Mouse (Mus musculus) lung, embryonic 14.5 days (tissue): Measurements from ENCODE around the gene Myh7b. TPM values are rescaled to one million over a fixed set of nuclear protein-coding genes. Genes with fewer than 3 reads are reported as not detected.

Experiments
- ATAC-seq: fragments of 200-750 bp; cut with Nextera tagmentation; 2 replicates; pipeline ENCODE4 v1.8.0; 2017; ENCODE audit warnings: mild to moderate bottlenecking, moderate TSS enrichment, moderate library complexity; ENCODE audit not compliant: insufficient read depth
- DNase-seq: peaks from one replicate; pipeline ENCODE4 v3.0.0-alpha.2; 2015
- H3K27ac ChIP-seq: fragments of 300-500 bp; sonication (generic); 2 replicates; pipeline ENCODE4 v1.5.1; 2014; ENCODE audit warnings: low read depth, mild to moderate bottlenecking, moderate library complexity
- H3K27me3 ChIP-seq: fragments of 300-500 bp; sonication (generic); 2 replicates; pipeline ENCODE4 v1.6.1; 2014; ENCODE audit warnings: low read length, control low read depth; ENCODE audit not compliant: insufficient read depth
- H3K36me3 ChIP-seq: fragments of 300-500 bp; sonication (generic); 2 replicates; pipeline ENCODE4 v1.6.1; 2014; ENCODE audit warnings: control low read depth; ENCODE audit not compliant: insufficient read depth
- H3K4me1 ChIP-seq: fragments of 300-500 bp; sonication (generic); 2 replicates; pipeline ENCODE4 v1.6.1; 2014; ENCODE audit warnings: antibody characterized with exemption, control low read depth; ENCODE audit not compliant: insufficient read depth
- H3K4me2 ChIP-seq: fragments of 300-500 bp; sonication (generic); 2 replicates; pipeline ENCODE4 v1.6.1; 2014; ENCODE audit warnings: mild to moderate bottlenecking
- H3K4me3 ChIP-seq: fragments of 300-500 bp; sonication (generic); 2 replicates; pipeline ENCODE4 v1.5.1; 2014; ENCODE audit warnings: low read depth, low read length
- H3K9ac ChIP-seq: fragments of 300-500 bp; sonication (generic); 2 replicates; pipeline ENCODE4 v1.6.1; 2014
- H3K9me3 ChIP-seq: fragments of 300-500 bp; sonication (generic); 2 replicates; pipeline ENCODE4 v1.6.1; 2016; ENCODE audit warnings: low read depth, low read length, control low read depth
- CTCF ChIP-seq: IDR thresholded peaks from 2 replicates; pipeline ENCODE4 v1.5.1; 2016; ENCODE audit warnings: antibody characterized with exemption, low read depth
- WGBS: fragments of 180-500 bp; shearing (Covaris S2); extraction: QIAGEN DNeasy Blood & Tissue Kit; methylation state at CpG from one replicate; pipeline ENCODE4 v1.1.7; 2014; 5-methylcytosine and 5-hydroxymethylcytosine counted together
- polyA plus RNA-seq: library from polyadenylated mRNA; unstranded; fragments of >200 nt; fragmentation: Nextera tagmentation; extraction: Ambion mirVana; gene quantifications from 2 replicates; pipeline ENCODE4 v1.2.1, GENCODE M21; 2014

The Myh7b gene
- polyA plus RNA-seq, 1 experiment from 2014 or later, result 0.36 TPM

DNA sequence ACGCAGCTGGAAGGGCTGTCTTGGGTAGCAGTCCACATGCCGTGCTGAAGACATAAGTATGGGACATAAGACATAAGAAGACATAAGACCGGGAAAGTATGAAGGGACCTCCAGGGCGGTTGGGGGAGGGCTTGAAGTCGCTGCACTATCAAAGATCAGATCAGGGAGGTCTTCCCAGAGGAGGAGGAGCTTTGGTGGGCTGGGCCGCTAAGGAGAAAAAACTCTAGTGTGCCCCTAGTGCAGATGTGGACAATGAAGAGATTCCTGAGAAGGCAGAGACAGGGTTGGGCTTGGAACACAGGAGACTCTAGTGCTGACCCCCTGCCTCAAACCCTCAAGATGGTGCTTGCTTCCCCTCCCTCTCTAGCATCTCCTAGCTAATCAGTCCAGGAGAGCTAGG, 6.0 kb downstream of the Myh7b start:
- no peaks in the 10 kb centered on the region for H3K36me3 ChIP-seq
- H3K4me3 ChIP-seq, result no peak overlapping the region
- 0 out of 2 replicates have a peak, but pooled peaks cover 4% of the 10 kb centered on the region for H3K27me3 ChIP-seq
- H3K9me3 ChIP-seq, result no peaks in the 10 kb centered on the region
- no peak for DNase-seq
- no peak overlapping the region for H3K4me2 ChIP-seq
- no peak overlapping the region for H3K9ac ChIP-seq
- H3K27ac ChIP-seq, result no peak overlapping the region
- no peak for ATAC-seq
- H3K4me1 ChIP-seq, result peaks cover 4% of the 10 kb centered on the region; the same call in 1 of the 2 replicates
- TF ChIP-seq CTCF, result no peak
- WGBS, result 40% methylated on average over 6 of the region's 6 CpGs

- WGBS, result 13% methylated on average over 8 of the region's 8 CpGs
- Histone ChIP-seq H3K9ac (no peak overlapping the region), H3K4me2 (no peak overlapping the region), H3K4me3 (no peak overlapping the region), H3K27ac (no peak overlapping the region), H3K4me1 (no peaks in the 10 kb centered on the region), H3K36me3 (no peaks in the 10 kb centered on the region), H3K9me3 (no peaks in the 10 kb centered on the region), H3K27me3 (no peaks in the 10 kb centered on the region)
- DNase-seq (peak; percentile 86), ATAC-seq (peak; percentile 80)
- TF ChIP-seq CTCF, result peak; percentile 90
These were observed 8.8 kb downstream of the Myh7b start for GRCm38 (mm10) chr2:155619817-155620216.

DNA sequence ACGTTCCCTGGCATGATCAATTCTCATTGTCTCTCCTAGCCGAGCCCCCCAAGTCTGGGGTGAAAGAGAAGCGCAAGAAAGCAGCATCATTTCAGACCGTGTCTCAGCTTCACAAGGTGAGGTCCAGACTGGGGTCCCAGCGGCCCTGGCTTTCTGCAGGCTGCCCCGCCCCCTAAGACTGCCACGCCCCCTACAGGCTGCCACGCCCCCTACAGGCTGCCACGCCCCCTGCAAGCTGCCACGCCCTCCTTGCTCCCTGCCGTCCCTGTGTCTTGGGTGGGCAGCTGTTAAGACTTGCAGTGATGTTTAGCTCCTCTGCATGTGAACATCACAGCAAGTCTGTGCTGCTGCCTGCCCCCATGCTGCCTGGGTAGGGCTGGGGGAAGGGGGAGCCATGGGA, 11.6 kb downstream of the Myh7b start:
- no peak overlapping the region for H3K4me2 ChIP-seq
- TF ChIP-seq CTCF, result no peak
- H3K9ac ChIP-seq, result no peak overlapping the region
- no peaks in the 10 kb centered on the region for H3K9me3 ChIP-seq
- H3K4me3 ChIP-seq, result no peak overlapping the region
- no peaks in the 10 kb centered on the region for H3K36me3 ChIP-seq
- H3K4me1 ChIP-seq, result no peaks in the 10 kb centered on the region
- H3K27me3 ChIP-seq, result peaks cover 3% of the 10 kb centered on the region
- WGBS, result 30% methylated on average over 11 of the region's 11 CpGs
- DNase-seq (no peak), ATAC-seq (no peak)
- no peak overlapping the region for H3K27ac ChIP-seq

DNA sequence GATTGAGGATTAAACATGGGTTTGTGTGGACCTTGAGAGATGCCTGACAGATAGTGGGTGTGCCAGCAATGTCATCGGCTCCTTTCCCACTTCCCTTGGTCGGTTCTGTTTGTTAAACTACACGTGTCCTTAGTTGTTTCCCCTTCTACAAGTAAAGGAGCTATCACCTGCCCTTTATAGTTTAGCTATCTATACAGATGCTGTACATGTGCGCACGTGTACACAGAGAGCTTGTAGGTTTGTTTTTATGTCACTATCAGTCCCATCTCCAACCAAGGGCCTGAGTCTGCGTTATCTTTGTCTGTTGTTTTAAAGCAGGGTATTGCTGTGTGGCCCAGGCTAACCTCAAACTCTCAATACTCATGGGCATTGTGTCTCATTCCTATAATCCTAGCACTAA, 13.0 kb downstream of the Myh7b start:
- 83% methylated on average over 6 of the region's 6 CpGs for WGBS
- Histone ChIP-seq H3K36me3 (no peaks in the 10 kb centered on the region), H3K4me3 (no peak overlapping the region), H3K27me3 (peaks cover 17% of the 10 kb centered on the region), H3K4me1 (no peaks in the 10 kb centered on the region), H3K4me2 (no peak overlapping the region), H3K27ac (no peak overlapping the region), H3K9ac (no peak overlapping the region), H3K9me3 (no peaks in the 10 kb centered on the region)
- DNase-seq, result no peak
- ATAC-seq, result no peak
- TF ChIP-seq CTCF, result no peak

- Histone ChIP-seq H3K36me3 (no peaks in the 10 kb centered on the region), H3K27me3 (peaks cover 24% of the 10 kb centered on the region), H3K4me2 (no peak overlapping the region), H3K27ac (no peak overlapping the region), H3K9ac (no peak overlapping the region), H3K4me1 (no peaks in the 10 kb centered on the region), H3K9me3 (no peaks in the 10 kb centered on the region), H3K4me3 (no peak overlapping the region)
- DNase-seq (peak; percentile 76), ATAC-seq (no peak)
- TF ChIP-seq CTCF, result peak; percentile 72
- WGBS, result 34% methylated on average over 10 of the region's 10 CpGs
These were observed 13.7 kb downstream of the Myh7b start for GRCm38 (mm10) chr2:155624730-155625129.

GRCm38 (mm10) chr2:155626277-155626676, 15.3 kb downstream of the Myh7b start:
- WGBS, result 45% methylated on average over 15 of the region's 15 CpGs

GRCm38 (mm10) chr2:155627030-155627738, 16.2 kb downstream of the Myh7b start:
- peak; percentile 85 for DNase-seq

More at GRCm38 (mm10) chr2:155626277-155626676, 15.3 kb downstream of the Myh7b start:
- DNase-seq (no peak), ATAC-seq (no peak)
- Histone ChIP-seq H3K4me3 (no peak overlapping the region), H3K27me3 (peaks cover 40% of the 10 kb centered on the region), H3K27ac (no peak overlapping the region), H3K4me2 (no peak overlapping the region), H3K9me3 (no peaks in the 10 kb centered on the region), H3K4me1 (no peaks in the 10 kb centered on the region), H3K9ac (no peak overlapping the region), H3K36me3 (peaks cover 1% of the 10 kb centered on the region; the same call in 1 of the 2 replicates)
- no peak for TF ChIP-seq CTCF

More at GRCm38 (mm10) chr2:155627030-155627738, 16.2 kb downstream of the Myh7b start:
- no peaks in the 10 kb centered on the region for H3K9me3 ChIP-seq
- H3K27ac ChIP-seq, result no peak overlapping the region
- H3K9ac ChIP-seq, result no peak overlapping the region
- no peak overlapping the region for H3K4me3 ChIP-seq
- H3K4me1 ChIP-seq, result no peaks in the 10 kb centered on the region
- H3K27me3 ChIP-seq, result peaks cover 49% of the 10 kb centered on the region
- H3K4me2 ChIP-seq, result no peak overlapping the region
- H3K36me3 ChIP-seq, result peaks cover 10% of the 10 kb centered on the region
- 45% methylated on average over 21 of the region's 21 CpGs for WGBS
- TF ChIP-seq CTCF, result peak; percentile 96
- ATAC-seq, result no peak
